Mouse (Mus musculus) telencephalon, adult 2 months (tissue): ENCODE measurements around the gene Mrgprb1.
"Not testable (repeated sequence)": the region's sequence is repeated elsewhere in the genome, so short reads cannot be mapped to it uniquely, and the experiment has no call there.

Experiments
- DNase-seq: peaks from one replicate; pipeline ENCODE4 v3.0.0-alpha.2; 2011; ENCODE audit warnings: low read depth, low spot score

Mrgprb1 gene

DNA sequence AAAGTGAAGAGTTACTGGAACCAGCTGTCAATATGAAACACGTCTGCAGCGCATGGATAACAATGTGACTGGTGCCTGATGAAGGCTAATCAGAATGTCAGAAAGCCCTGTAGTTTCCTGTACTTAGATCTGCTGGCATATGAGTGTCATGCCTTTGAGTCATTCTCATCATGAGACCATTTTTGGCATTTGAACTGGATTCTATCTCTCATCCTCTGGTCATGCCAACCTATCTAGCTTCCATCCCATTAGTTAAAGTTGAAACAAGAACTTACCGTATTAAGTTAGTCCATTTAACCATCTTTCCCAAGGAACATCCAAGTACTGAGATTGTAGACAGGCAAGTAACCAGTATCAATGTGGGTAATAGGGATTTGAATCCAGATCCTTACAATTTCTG is at the start of gene Mrgprb1:
Mrgprb1 (minus strand) TSS at position 101 of the 400 bp plus-strand sequence.
- no peak for DNase-seq

DNA sequence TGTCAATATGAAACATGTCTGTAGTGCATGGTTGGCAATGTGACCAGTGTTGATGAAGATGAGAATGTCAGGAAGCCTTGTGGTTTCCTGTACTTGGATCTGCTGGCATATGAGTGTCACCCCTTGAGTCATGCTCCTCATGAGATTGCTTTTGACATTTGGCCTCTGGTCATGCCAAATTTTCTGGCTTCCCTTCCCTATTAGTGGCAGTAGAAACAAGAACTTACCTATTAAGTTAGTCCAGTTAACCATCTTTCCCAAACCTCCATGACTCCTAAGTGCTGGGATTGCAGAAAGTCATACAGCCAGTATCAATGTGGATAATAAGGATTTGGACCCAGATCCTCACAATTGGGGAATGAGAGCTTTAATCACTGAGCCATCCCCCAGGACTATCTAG is 43.1 kb upstream of the Mrgprb1 start, which contains the start of gene Mrgprx2:
Mrgprx2 (minus strand) TSS at position 101 of the 400 bp plus-strand sequence.
- DNase-seq: no peak

DNA sequence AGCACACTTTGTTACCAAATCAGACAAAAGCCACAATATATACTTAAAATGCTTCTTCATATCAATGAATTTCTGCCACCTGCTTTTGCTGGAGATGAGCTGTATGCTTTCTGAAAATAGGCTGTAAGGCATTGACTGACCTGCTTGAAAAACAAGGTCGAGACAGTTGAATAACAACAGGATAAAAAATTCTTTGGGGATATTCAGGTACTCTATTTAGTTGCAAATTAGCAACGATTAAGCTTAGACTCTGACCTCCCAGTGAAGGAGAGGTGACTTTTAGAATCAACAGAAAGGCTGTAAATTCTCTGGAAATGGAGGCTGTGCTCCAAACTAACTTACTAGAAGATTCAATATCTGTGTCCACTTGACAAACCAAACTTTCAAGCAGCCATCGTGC is 19.6 kb downstream of the Mrgprb1 start:
- DNase-seq: no peak

DNA sequence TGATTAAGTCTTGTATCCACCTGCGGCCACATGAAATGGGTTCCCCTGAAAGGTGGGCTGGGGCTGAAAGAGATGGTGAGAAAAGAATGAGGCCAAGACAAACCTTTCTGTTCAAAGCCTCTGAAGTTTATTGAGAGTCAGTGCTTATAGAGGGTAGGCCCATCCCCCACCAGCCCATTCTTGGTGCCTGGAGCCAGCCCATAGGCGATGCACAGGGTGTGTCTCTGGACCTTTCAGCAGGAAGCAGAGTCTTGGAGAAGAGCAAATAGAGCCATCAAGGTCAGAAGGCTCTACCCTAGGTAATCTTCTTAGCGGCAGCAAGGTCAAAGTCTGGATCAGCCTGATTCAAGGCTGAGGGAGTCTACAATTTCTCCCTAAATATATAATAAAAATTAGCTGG is 20.2 kb downstream of the Mrgprb1 start:
- DNase-seq: not testable (repeated sequence)
